Mouse (Mus musculus) left cerebral cortex, adult 2 months (tissue): Measurements from ENCODE around the gene Galntl6. TPM values are rescaled to one million over a fixed set of nuclear protein-coding genes. Genes with fewer than 3 reads are reported as not detected.

Source experiments
- DNase-seq, 2 experiments: peaks; one replicate each; pipeline ENCODE4 v3.0.0; 2021 to 2022; ENCODE audit warnings: low spot score in 2 of 2, mixed read lengths in 1 of 2; ENCODE audit errors: extremely low spot score in 1 of 2
- H3K27ac ChIP-seq: fragments of 200-600 bp; 2 replicates; pipeline ENCODE4 v1.8.1; 2022
- H3K4me3 ChIP-seq: fragments of 200-600 bp; 2 replicates; pipeline ENCODE4 v1.8.1; 2022
- CTCF ChIP-seq: fragments of 200-600 bp; IDR thresholded peaks from 2 replicates; pipeline ENCODE4 v1.8.1; 2022; ENCODE audit warnings: antibody characterized with exemption, mild to moderate bottlenecking, moderate library complexity
- intact Hi-C: fragments of 180-260 bp; cut with DNase I; formaldehyde crosslinking; loops from one replicate; pipeline ENCODE4 v1.15.1; 2025
- total RNA-seq, 2 experiments: library from RNA; stranded (reverse); gene quantifications; 2 replicates each; pipeline ENCODE4 v1.2.3; 2021

Galntl6 gene
- total RNA-seq, 2 experiments from 2014 or later = 25.7 to 28.0 TPM

- intact Hi-C loops = no loop called here
- TF ChIP-seq CTCF = no peak
- H3K4me3 ChIP-seq = no peak overlapping the region
- no peak for DNase-seq
- H3K27ac ChIP-seq = no peak overlapping the region
Measured at GRCm38 (mm10) chr8:57989428-57990171, 922.8 kb downstream of the Galntl6 start.

- no peak overlapping the region for H3K27ac ChIP-seq
- no peak for TF ChIP-seq CTCF
- no peak overlapping the region for H3K4me3 ChIP-seq
- no peak for DNase-seq
- intact Hi-C loops = no loop called here
Measured at GRCm38 (mm10) chr8:57977372-57977771, 935.1 kb downstream of the Galntl6 start.

- Histone ChIP-seq H3K27ac (no peak overlapping the region), H3K4me3 (no peak overlapping the region)
- intact Hi-C loops = no loop called here
- TF ChIP-seq CTCF = no peak
- DNase-seq = no peak
Measured at GRCm38 (mm10) chr8:57974093-57974492, 938.3 kb downstream of the Galntl6 start.

DNA sequence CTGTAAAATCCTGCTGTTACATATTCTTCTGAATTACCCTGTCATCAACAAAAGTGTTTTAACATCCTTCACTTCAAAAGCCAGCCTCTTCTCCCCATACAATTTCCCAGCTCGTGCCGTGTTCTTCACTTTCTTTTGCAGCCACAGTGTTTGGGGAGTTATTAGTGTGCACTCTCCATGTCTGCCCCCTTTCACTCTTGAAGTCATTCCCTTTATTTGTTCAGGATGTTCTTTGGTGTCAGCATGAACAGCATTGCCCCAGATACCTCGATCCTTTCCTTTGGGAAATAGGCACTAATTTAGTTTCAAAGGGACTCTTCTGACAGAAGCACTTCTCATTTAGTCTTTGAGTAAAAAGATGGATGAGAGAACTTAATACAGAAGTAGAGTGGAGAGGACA lies 939.6 kb downstream of the Galntl6 start:
- no peak for DNase-seq
- Histone ChIP-seq H3K4me3 (no peak overlapping the region), H3K27ac (no peak overlapping the region)
- intact Hi-C loops = no loop called here
- TF ChIP-seq CTCF = no peak

DNA sequence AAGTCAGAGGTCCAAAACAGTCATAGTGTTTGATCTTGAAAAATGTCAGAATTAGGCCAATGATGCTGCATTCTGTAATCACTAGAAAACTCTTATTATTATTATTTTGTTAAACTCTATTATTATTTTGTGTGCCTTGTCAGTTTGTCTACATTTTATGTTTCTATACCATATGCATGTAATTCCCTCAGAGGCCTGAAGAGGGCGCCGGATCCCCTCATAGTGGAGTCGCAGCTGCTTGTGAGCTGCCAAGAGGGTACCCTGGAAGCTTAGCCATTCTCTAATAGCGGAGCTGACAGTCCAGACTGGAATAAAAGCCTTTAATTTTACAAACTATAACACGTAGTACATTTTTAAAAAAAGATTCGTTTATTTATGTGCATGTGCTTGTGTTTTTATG lies 945.8 kb downstream of the Galntl6 start:
- TF ChIP-seq CTCF = peak; percentile 56
- Histone ChIP-seq H3K4me3 (no peak overlapping the region), H3K27ac (no peak overlapping the region)
- no peak for DNase-seq
- intact Hi-C loops = no loop called here

DNA sequence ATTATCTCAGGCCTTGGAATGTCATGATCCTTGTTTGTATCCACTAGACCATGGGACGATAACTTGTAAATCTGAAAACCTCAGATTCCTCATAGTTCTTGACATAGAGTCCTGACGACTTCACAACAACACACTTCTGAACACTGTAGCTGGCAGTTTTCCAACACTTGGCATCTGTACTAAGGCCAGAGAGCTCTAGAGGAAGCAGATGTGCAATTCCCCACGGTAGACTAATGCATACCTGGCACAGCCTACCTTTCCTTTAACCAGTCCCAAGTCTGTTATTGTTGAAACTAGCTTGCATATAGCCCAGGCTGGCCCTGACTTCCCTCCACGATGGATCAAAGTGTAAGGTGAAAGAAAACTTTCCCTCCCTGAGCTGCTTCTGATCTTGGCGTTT lies 946.9 kb downstream of the Galntl6 start:
- Histone ChIP-seq H3K4me3 (no peak overlapping the region), H3K27ac (no peak overlapping the region)
- no peak for TF ChIP-seq CTCF
- no peak for DNase-seq
- intact Hi-C loops = no loop called here

GRCm38 (mm10) chr8:57962286-57963110 lies 949.9 kb downstream of the Galntl6 start:
- intact Hi-C loops = no loop called here
- DNase-seq = no peak
- H3K4me3 ChIP-seq = no peak overlapping the region
- TF ChIP-seq CTCF = no peak
- H3K27ac ChIP-seq = peak overlapping the region; percentile 1; the same call in 1 of the 2 replicates

GRCm38 (mm10) chr8:57959136-57959535 lies 953.3 kb downstream of the Galntl6 start:
- no peak overlapping the region for H3K27ac ChIP-seq
- intact Hi-C loops = no loop called here
- DNase-seq = no peak
- no peak overlapping the region for H3K4me3 ChIP-seq
- TF ChIP-seq CTCF = no peak

DNA sequence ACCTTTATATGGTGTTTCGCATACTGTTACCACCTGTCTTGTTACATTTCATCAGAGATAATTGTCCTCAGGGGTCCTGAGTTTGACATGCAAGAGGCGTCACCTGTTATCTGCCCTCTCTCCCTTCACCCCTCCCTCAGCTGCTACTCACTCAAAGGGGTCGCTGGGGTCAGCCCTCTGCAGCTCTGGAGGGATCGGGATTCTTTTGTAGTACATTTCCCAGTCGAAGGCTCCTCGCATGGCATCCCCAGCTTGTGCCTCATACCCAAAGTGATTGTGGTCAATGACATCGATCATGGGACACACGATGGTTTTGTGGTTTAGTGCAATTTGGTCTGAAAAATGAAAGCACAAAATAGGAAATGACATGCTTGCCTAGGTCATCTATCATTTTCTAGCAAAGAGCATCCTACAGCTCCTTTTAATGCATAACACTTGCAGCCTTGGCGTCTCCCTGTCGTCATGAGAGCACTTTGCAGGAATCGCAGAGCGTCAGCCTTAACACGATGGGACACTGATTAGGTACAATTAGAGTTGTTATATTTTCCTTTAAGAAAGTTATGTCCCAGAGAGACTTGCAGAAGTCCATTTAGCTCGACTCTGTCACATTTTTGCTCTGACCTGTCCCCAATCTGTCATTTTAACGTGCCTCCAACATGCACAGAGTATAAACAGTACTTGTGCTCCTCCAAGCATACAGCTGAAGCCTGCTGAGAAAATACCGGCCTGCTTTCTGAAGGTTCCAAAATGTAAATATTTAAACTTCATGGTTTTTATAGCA lies 954.1 kb downstream of the Galntl6 start:
- Histone ChIP-seq H3K4me3 (no peak overlapping the region), H3K27ac (no peak overlapping the region)
- intact Hi-C loops = no loop called here
- no peak for DNase-seq
- no peak for TF ChIP-seq CTCF

GRCm38 (mm10) chr8:57955501-57955900 lies 956.9 kb downstream of the Galntl6 start:
- intact Hi-C loops = no loop called here
- H3K27ac ChIP-seq = no peak overlapping the region
- no peak for TF ChIP-seq CTCF
- no peak for DNase-seq
- H3K4me3 ChIP-seq = no peak overlapping the region

DNA sequence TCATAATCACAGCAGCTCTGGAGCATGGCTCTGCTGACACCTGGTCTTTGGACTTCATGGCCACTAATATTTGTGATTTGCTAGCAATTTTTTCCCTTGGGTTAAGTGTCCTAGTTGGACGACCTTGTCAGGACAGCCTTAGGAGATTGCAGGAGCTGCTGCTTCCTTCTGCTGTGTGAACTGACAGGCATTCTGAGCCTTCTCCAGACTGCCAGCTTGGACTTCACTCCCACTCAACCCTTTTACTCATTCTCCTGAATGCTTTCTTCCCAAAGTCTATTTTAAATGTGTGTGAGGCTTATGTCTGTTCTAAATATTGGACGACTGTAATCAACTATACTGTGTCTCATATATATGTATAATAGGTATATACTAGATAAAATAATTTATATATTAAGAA lies 971.3 kb downstream of the Galntl6 start:
- Histone ChIP-seq H3K27ac (peak overlapping the region; percentile 40; the same call in 1 of the 2 replicates), H3K4me3 (no peak overlapping the region)
- no peak for DNase-seq
- intact Hi-C loops = loop anchor here (5.0 kb wide), 1 partner anchor 146 kb away; no protein-coding TSS in a partner anchor
- no peak for TF ChIP-seq CTCF
